Mouse (Mus musculus) heart, embryonic 10.5 days (tissue): ENCODE measurements around the gene Pitpnm2. TPM values are rescaled to one million over a fixed set of nuclear protein-coding genes. Genes with fewer than 3 reads are reported as not detected.

Experiments
- DNase-seq: peaks from one replicate; pipeline ENCODE4 v3.0.0-alpha.2; 2017; ENCODE audit warnings: low spot score
- H3K27ac ChIP-seq: fragments of 300-500 bp; sonication (generic); 2 replicates; pipeline ENCODE4 v1.5.1; 2016; ENCODE audit warnings: mild to moderate bottlenecking
- H3K27me3 ChIP-seq: fragments of 300-500 bp; sonication (generic); 2 replicates; pipeline ENCODE4 v1.6.1; 2016; ENCODE audit warnings: mild to moderate bottlenecking; ENCODE audit not compliant: poor library complexity, insufficient read depth, severe bottlenecking
- H3K36me3 ChIP-seq: fragments of 300-500 bp; sonication (generic); 2 replicates; pipeline ENCODE4 v1.6.1; 2016; ENCODE audit warnings: mild to moderate bottlenecking, moderate library complexity
- H3K4me1 ChIP-seq: fragments of 300-500 bp; sonication (generic); 2 replicates; pipeline ENCODE4 v1.6.1; 2016; ENCODE audit warnings: mild to moderate bottlenecking
- H3K4me3 ChIP-seq: fragments of 300-500 bp; sonication (generic); 2 replicates; pipeline ENCODE4 v1.5.1; 2016; ENCODE audit warnings: mild to moderate bottlenecking, moderate library complexity
- H3K9me3 ChIP-seq: fragments of 300-500 bp; sonication (generic); 2 replicates; pipeline ENCODE4 v1.6.1; 2016; ENCODE audit warnings: mild to moderate bottlenecking, moderate library complexity
- WGBS: fragments of 180-500 bp; shearing (Covaris S2); methylation state at CpG from one replicate; pipeline ENCODE4 v1.1.7; 2016; 5-methylcytosine and 5-hydroxymethylcytosine counted together
- polyA plus RNA-seq: library from polyadenylated mRNA; unstranded; fragments of >200 nt; fragmentation: Nextera tagmentation; extraction: Ambion mirVana; gene quantifications from 2 replicates; pipeline ENCODE4 v1.2.1, GENCODE M21; 2016

Pitpnm2 gene
- polyA plus RNA-seq, 1 experiment from 2014 or later = 4.8 TPM

DNA sequence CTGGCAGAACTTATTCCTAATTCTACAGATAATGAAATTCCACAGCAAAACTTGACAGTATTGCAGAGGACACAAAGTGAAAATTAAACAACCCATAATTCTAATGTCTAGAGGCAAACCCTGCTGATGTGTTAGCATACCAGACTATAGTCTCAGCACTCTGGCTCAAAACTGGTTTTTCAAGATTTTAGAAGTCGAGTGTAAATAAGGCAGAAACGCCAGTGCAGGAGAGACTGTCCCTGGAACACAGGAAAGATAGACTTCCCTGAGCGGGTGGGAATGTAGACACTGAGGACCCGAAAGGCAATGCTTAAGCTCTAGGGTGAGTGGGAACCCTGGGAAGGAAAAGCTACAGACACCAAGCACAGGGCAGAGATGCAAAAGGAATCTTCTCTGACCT is 12.5 kb upstream of the Pitpnm2 start:
- Histone ChIP-seq H3K36me3 (peaks cover 79% of the 10 kb centered on the region), H3K9me3 (no peaks in the 10 kb centered on the region), H3K4me1 (peaks cover 11% of the 10 kb centered on the region), H3K27ac (no peak overlapping the region), H3K27me3 (no peaks in the 10 kb centered on the region), H3K4me3 (no peak overlapping the region)
- 84% methylated on average over 4 of the region's 4 CpGs for WGBS
- DNase-seq = no peak

DNA sequence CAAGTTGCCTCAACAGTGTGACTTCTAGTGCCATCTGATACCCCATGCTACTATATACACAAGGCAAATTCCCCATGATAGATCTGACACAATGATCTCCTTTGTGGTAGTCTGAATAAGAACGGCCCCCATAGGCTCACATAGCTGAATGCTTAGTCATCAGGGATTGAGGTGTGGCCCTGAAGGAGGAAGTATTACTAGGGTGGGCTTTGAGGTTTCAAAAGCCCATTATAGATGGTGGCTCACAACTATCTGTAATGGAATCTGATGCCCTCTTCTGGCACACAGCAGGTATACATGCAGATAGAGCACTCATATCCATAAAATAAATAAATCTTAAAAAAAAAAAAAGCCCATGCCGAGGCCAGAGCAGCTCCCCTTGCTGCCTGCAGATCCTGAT is 9.6 kb upstream of the Pitpnm2 start:
- Histone ChIP-seq H3K4me3 (no peak overlapping the region), H3K27ac (no peak overlapping the region), H3K27me3 (no peaks in the 10 kb centered on the region), H3K9me3 (no peaks in the 10 kb centered on the region), H3K4me1 (no peaks in the 10 kb centered on the region), H3K36me3 (peaks cover 88% of the 10 kb centered on the region)
- no peak for DNase-seq
- WGBS = 77% methylated on average over 2 of the region's 2 CpGs

DNA sequence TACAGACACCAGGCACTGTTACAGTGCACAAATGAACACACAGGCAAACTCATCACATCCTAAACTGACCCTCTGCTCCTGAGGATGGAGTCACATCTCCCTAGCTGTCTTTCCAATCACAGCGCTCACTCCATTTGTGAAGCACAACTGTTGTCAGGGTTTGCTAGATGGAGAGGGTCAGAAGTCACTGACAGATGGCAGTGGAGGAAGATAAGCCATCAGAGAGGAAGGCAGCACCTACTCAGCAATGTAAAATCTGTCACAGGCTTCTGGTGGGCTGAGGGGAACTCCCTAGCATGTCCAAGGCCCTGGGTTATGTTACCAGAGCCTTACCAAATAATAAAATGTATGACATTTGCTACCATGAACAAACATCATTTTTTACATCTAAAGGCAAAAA is 8.5 kb upstream of the Pitpnm2 start:
- Histone ChIP-seq H3K9me3 (no peaks in the 10 kb centered on the region), H3K27ac (no peak overlapping the region), H3K4me1 (no peaks in the 10 kb centered on the region), H3K4me3 (no peak overlapping the region), H3K36me3 (peaks cover 86% of the 10 kb centered on the region), H3K27me3 (no peaks in the 10 kb centered on the region)
- no peak for DNase-seq
- 89% methylated on average over 1 of the region's 1 CpGs for WGBS

DNA sequence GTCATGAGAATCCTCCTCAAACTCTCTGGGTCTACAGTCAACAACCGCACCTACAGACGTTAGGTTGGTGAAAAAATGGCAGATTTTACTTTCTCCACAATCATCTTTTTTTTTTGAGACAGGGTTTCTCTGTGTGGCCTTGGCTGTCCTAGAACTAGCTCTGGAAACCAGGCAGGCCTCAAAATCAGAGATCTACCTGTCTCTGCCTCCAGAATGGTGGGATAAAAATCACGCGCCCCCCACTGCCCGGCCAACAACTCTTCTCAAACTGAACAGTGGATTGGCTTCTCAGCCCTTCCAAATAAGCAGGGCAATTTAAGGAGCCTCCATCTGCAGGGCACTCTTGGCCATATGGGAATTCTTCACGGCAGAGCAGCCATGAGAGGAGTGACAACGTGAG is 5.6 kb upstream of the Pitpnm2 start:
- 88% methylated on average over 7 of the region's 7 CpGs for WGBS

DNA sequence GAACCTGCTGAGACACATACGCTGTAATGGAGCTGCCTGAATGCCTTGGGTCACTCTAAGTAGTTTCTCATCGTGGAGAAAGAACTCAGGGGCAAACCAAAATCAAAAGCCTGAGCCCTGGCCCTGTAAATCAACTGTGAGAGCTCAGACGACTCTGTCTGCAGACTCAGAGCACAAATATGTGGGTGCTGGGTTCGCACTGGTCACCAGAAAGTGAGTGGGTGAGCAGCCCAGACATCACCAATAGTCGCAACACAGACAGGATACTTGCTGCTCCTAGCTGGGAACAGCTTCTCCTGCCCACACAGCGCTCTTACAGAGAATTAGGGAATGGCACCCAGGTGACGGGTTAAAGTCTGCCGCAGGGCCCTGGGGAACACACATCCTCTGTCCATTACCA is 4.0 kb upstream of the Pitpnm2 start:
- 85% methylated on average over 8 of the region's 8 CpGs for WGBS
- H3K4me1 ChIP-seq = peaks cover 16% of the 10 kb centered on the region
- no peak overlapping the region for H3K4me3 ChIP-seq
- H3K27me3 ChIP-seq = no peaks in the 10 kb centered on the region
- DNase-seq = no peak
- H3K36me3 ChIP-seq = peaks cover 46% of the 10 kb centered on the region
- peak overlapping the region; percentile 29; the same call in 1 of the 2 replicates for H3K27ac ChIP-seq
- no peaks in the 10 kb centered on the region for H3K9me3 ChIP-seq

More for the DNA sequence above, 5.6 kb upstream of the Pitpnm2 start:
- Histone ChIP-seq H3K27ac (no peak overlapping the region), H3K27me3 (no peaks in the 10 kb centered on the region), H3K4me1 (peaks cover 10% of the 10 kb centered on the region; the same call in 1 of the 2 replicates), H3K9me3 (no peaks in the 10 kb centered on the region), H3K36me3 (peaks cover 62% of the 10 kb centered on the region), H3K4me3 (no peak overlapping the region)
- DNase-seq = no peak

DNA sequence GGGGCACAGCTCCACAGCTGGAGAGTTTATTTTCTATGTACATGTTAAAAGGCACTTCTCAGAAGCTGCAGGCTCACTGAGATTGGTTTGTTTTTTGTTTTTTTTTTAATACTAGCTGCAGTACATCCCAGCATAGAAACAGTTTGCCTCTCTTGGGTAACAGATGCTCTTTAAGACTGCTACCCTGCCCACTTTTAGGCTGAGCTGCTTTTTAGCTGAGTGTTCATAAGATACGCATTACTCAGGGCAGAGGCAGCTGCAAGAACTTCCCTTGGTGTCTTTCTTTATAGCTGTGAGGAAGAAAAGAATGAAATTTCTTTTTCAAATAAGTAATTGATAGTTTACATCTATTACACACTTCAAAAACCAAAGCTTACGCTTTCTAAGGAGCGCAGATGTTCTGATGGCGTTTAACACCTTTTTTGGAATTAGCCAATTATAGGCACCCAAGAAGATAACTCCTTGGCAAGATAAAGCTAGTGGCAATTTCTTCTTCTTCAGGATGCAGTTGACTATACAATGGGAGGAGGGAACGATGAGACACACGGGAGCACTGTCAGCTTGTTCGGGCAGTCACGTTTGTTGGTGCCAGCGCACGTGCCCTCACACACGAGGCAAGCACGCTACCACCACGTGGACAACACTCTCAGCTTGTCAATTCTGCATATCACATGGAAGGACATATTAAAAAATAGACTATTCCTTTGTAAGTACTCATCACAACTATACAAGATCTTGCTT is 3.2 kb upstream of the Pitpnm2 start:
- DNase-seq = no peak
- Histone ChIP-seq H3K36me3 (peaks cover 38% of the 10 kb centered on the region), H3K27ac (no peak overlapping the region), H3K4me1 (peaks cover 24% of the 10 kb centered on the region), H3K9me3 (no peaks in the 10 kb centered on the region), H3K27me3 (no peaks in the 10 kb centered on the region), H3K4me3 (no peak overlapping the region)
- 92% methylated on average over 13 of the region's 13 CpGs for WGBS

DNA sequence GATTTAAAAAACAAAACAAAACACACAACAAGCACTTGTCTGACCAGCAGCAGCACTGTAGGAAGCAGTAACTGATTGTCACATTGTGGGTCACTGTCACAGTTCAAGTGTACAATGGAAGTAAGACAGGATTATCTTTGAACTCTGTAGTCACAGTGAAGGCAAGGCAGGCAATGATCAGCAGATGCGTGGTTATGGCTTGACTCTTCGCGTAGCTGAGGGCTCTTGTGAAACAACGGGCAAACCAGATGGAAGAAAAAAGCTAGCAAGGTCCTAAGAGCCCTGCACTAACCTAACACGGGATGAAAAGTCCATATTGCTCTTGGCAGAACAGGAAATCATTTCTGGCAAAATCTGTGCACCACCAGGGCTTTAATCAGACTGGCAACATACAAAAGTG is 1.5 kb upstream of the Pitpnm2 start:
- H3K4me1 ChIP-seq = peaks cover 33% of the 10 kb centered on the region

DNA sequence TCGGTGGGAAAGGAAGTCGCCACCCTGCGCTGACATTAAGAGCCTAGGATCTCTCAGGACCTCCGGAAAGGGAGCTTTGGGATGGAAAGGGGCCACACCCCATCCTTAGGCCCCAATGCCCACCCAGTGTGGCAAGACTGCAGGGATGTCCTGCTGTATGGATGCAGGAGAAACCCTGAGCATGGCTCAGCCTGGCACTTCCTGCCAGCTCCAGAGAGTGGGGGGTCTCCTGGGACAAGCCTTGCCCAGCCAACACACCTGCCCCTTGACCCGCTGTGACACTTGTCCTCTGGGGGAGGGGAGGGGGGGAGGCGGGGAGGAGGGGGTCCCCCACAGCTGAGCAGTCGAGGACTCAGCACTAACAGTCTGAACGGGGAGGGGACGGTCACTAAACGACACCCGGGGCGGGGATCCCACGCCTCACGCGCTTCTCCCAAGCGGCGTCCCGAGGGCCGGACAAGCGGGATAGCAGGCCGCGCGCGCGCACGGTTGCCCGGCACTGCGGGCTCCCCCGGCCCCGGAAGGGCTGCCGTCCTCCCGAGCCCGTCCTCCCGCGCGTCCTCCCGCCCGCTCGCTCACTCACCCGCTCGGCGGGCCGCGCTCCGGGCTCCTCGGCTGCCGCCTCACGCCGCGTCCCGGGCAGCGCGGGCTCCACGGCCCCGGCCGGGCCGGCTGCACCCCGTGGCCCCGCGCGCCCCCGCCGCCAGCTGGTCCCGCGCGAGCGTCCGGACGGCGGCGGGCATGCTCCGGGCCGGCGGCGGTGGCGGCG is 531 bp downstream of the Pitpnm2 start:
- Histone ChIP-seq H3K9me3 (no peaks in the 10 kb centered on the region), H3K4me1 (peaks cover 40% of the 10 kb centered on the region), H3K27ac (peak overlapping the region; percentile 95), H3K4me3 (peak overlapping the region; percentile 87), H3K36me3 (peaks cover 33% of the 10 kb centered on the region), H3K27me3 (no peaks in the 10 kb centered on the region)
- DNase-seq = no peak
- 5% methylated on average over 77 of the region's 77 CpGs for WGBS

More for the DNA sequence above, 1.5 kb upstream of the Pitpnm2 start:
- Histone ChIP-seq H3K27me3 (no peaks in the 10 kb centered on the region), H3K27ac (no peak overlapping the region), H3K36me3 (peaks cover 27% of the 10 kb centered on the region), H3K4me3 (no peak overlapping the region), H3K9me3 (no peaks in the 10 kb centered on the region)
- 80% methylated on average over 5 of the region's 5 CpGs for WGBS
- DNase-seq = no peak

DNA sequence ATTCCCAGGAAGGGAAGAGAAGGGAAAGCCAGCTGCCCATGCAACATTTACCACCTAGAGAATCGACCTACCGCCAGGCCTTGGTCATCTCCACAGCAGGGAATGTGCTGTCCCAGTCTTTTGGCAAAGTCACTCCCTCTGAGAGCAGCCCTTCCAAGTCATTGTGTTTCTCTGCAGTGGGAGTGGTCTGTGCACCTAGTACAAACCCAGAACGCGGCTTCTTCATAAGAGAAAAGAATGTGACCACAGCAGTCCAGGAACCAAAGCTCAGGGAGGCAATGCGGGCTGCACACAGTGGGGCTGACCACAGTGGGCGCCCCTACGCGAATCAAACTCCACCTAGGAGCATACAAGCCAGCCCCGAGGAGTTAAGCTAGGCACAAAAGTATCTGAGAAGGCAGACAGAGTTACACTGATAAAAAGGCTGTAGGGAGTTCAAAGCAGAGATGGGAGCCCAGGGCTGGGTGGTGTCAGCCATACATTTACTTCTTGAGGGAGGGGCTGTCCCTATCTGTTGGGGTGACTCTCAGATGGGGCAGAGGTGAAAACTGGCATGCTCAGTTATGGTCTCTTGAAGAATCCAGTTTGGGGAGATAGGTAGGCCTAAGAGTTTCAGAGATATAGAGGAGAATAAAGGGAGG is 1.5 kb downstream of the Pitpnm2 start:
- Histone ChIP-seq H3K36me3 (peaks cover 31% of the 10 kb centered on the region), H3K4me3 (peak overlapping the region; percentile 87), H3K4me1 (peaks cover 46% of the 10 kb centered on the region), H3K9me3 (no peaks in the 10 kb centered on the region), H3K27ac (peak overlapping the region; percentile 95), H3K27me3 (no peaks in the 10 kb centered on the region)
- DNase-seq = no peak
- WGBS = 18% methylated on average over 9 of the region's 9 CpGs

DNA sequence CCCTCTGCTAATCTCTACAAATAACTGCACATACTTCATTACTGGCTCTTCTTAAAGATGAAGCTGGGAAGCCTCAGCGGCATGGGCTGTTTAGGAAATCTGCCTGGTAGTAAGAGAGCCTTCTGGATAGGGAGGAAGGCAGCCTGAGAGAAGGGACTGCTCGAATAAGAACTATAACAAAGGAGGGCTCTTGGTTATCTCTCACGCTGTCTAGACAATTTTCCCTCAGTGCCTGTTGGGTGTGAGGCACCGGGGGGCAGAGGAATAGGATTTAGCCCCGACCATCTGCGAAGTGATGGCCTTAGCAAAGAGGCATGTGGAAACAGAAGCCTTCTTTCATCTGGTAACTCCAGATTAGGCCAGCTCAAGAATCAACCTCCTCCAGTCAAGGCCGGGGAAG is 2.3 kb downstream of the Pitpnm2 start:
- DNase-seq = no peak
- Histone ChIP-seq H3K27ac (peak overlapping the region; percentile 95), H3K4me1 (peaks cover 55% of the 10 kb centered on the region), H3K4me3 (peak overlapping the region; percentile 87), H3K36me3 (peaks cover 34% of the 10 kb centered on the region), H3K9me3 (no peaks in the 10 kb centered on the region), H3K27me3 (no peaks in the 10 kb centered on the region)
- WGBS = 17% methylated on average over 7 of the region's 7 CpGs

DNA sequence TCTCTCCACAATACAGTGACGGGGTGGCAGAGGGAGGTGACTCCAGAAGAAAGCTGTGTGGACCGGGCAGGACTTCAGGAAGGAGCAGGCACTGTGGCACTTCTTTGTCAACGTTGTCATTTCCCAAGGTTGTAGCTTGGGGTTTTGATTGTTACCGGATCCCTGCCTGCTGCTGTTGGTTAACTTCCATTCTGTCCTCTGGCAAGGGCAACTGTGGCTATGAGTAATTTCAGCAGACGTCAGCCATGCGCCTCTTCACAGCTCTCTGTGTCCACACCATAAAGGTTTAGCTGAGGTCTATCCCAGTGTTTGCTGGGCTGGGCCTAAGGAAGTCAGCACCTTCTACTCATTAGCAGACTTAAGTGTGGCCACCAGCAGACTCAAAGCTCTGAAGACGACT is 4.7 kb downstream of the Pitpnm2 start:
- Histone ChIP-seq H3K4me1 (peaks cover 66% of the 10 kb centered on the region), H3K4me3 (no peak overlapping the region), H3K27ac (peak overlapping the region; percentile 53), H3K27me3 (no peaks in the 10 kb centered on the region), H3K9me3 (no peaks in the 10 kb centered on the region), H3K36me3 (peaks cover 36% of the 10 kb centered on the region)
- DNase-seq = no peak
- 85% methylated on average over 7 of the region's 7 CpGs for WGBS

DNA sequence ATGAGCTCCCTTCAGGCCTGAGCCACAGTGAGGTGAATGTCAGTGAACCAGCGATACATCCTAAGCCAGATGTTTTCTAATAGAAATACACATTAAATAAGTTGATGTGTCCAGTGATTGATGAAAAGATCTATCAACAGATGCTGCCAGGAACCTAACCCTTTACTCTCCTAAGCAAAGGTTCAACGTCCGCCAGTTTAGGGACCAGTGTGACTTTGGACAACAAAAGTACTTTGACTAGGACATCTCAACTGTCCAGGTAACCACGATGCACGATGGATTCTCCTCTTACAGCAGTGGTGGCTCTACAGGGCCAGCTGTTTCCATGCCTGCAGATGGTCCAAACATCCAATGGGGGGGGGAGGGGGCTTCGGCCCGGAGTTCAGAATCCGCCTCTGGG is 5.1 kb downstream of the Pitpnm2 start:
- DNase-seq = no peak
- no peak overlapping the region for H3K4me3 ChIP-seq
- H3K36me3 ChIP-seq = peaks cover 39% of the 10 kb centered on the region
- no peaks in the 10 kb centered on the region for H3K9me3 ChIP-seq
- peaks cover 69% of the 10 kb centered on the region for H3K4me1 ChIP-seq
- H3K27me3 ChIP-seq = no peaks in the 10 kb centered on the region
- WGBS = 92% methylated on average over 8 of the region's 8 CpGs
- peak overlapping the region; percentile 53; the same call in 1 of the 2 replicates for H3K27ac ChIP-seq
